Mouse (Mus musculus): ENCODE results near the gene Olfr972. TPM values are rescaled to one million over a fixed set of nuclear protein-coding genes. Genes with fewer than 3 reads are reported as not detected.
"Not testable (repeated sequence)": the region's sequence is repeated elsewhere in the genome, so short reads cannot be mapped to it uniquely, and the experiment has no call there.

Olfr972 gene
- not detected in 2 replicates for polyA plus RNA-seq (2012; rRNA removed)

GRCm38 (mm10) chr9:39866122-39866521 lies at the start of gene Olfr972:
Olfr972 (plus strand) TSS chr9:39866422.
- TF ChIP-seq CTCF (IDR thresholded peaks at IDR 0.05; ENCODE audit: borderline replicate concordance, extremely low read depth, insufficient read depth, insufficient read length), result no peak
- TF ChIP-seq POLR2A (IDR thresholded peaks at IDR 0.05; ENCODE audit: borderline replicate concordance, extremely low read depth, insufficient read depth, insufficient read length, poor library complexity, severe bottlenecking), result no peak
- no peak for DNase-seq (ENCODE audit: low read depth)

GRCm38 (mm10) chr9:39836576-39836975 lies 29.6 kb upstream of the Olfr972 start, which contains the start of gene Olfr971:
Olfr971 (plus strand) TSS chr9:39836876.
- not testable (repeated sequence) for DNase-seq (ENCODE audit: low read depth)

- not testable (repeated sequence) for DNase-seq (ENCODE audit: low read depth)
These were observed 5.8 kb downstream of the Olfr972 start for GRCm38 (mm10) chr9:39871986-39872385.

- DNase-seq (ENCODE audit: low read depth), result not testable (repeated sequence)
These were observed 11.5 kb downstream of the Olfr972 start for GRCm38 (mm10) chr9:39877541-39878396.

- TF ChIP-seq CTCF (IDR thresholded peaks at IDR 0.05; ENCODE audit: borderline replicate concordance, extremely low read depth, insufficient read depth, insufficient read length), result no peak
- no peak for TF ChIP-seq POLR2A (IDR thresholded peaks at IDR 0.05; ENCODE audit: borderline replicate concordance, extremely low read depth, insufficient read depth, insufficient read length, poor library complexity, severe bottlenecking)
- no peak for DNase-seq (ENCODE audit: low read depth)
These were observed 38.9 kb downstream of the Olfr972 start for GRCm38 (mm10) chr9:39905106-39905505.

- no peak for DNase-seq (ENCODE audit: low read depth)
- TF ChIP-seq POLR2A (IDR thresholded peaks at IDR 0.05; ENCODE audit: borderline replicate concordance, extremely low read depth, insufficient read depth, insufficient read length, poor library complexity, severe bottlenecking), result no peak
- TF ChIP-seq CTCF (IDR thresholded peaks at IDR 0.05; ENCODE audit: borderline replicate concordance, extremely low read depth, insufficient read depth, insufficient read length), result no peak
These were observed 40.8 kb downstream of the Olfr972 start, which contains the start of gene Olfr229 for GRCm38 (mm10) chr9:39907036-39907435. Olfr229 (plus strand) TSS chr9:39907336.

- TF ChIP-seq POLR2A (IDR thresholded peaks at IDR 0.05; ENCODE audit: borderline replicate concordance, extremely low read depth, insufficient read depth, insufficient read length, poor library complexity, severe bottlenecking) (no peak), CTCF (IDR thresholded peaks at IDR 0.05; ENCODE audit: borderline replicate concordance, extremely low read depth, insufficient read depth, insufficient read length) (no peak)
These were observed 43.7 kb downstream of the Olfr972 start for GRCm38 (mm10) chr9:39909939-39910338.

More at GRCm38 (mm10) chr9:39909939-39910338, 43.7 kb downstream of the Olfr972 start:
- DNase-seq (ENCODE audit: low read depth), result no peak

Other genes starting within 250 kb of the Olfr972 start
- gene Olfr960, start 245.0 kb upstream of the Olfr972 start, polyA plus RNA-seq (2012; rRNA removed), result not detected in 2 replicates
- gene Olfr961, start 221.3 kb upstream of the Olfr972 start, polyA plus RNA-seq (2012; rRNA removed), result not detected in 2 replicates
- gene Olfr963, start 199.2 kb upstream of the Olfr972 start, polyA plus RNA-seq (2012; rRNA removed), result not detected in 2 replicates
- gene Olfr149, start 159.3 kb upstream of the Olfr972 start, polyA plus RNA-seq (2012; rRNA removed), result not detected in 2 replicates
- gene Olfr965, start 155.1 kb upstream of the Olfr972 start, polyA plus RNA-seq (2012; rRNA removed), result not detected in 2 replicates
- not detected in 2 replicates for gene Olfr150, start 135.4 kb upstream of the Olfr972 start, polyA plus RNA-seq (2012; rRNA removed)
- gene Olfr967, start 120.2 kb upstream of the Olfr972 start, polyA plus RNA-seq (2012; rRNA removed), result not detected in 2 replicates
- gene Olfr968, start 83.2 kb upstream of the Olfr972 start, polyA plus RNA-seq (2012; rRNA removed), result not detected in 2 replicates
- gene Olfr969, start 75.5 kb upstream of the Olfr972 start, polyA plus RNA-seq (2012; rRNA removed), result not detected in 2 replicates
- not detected in 2 replicates for gene Olfr970, start 57.6 kb upstream of the Olfr972 start, polyA plus RNA-seq (2012; rRNA removed)
- gene Olfr971, start 29.5 kb upstream of the Olfr972 start, polyA plus RNA-seq (2012; rRNA removed), result not detected in 2 replicates
- not detected in 2 replicates for gene Olfr229, start 40.9 kb downstream of the Olfr972 start, polyA plus RNA-seq (2012; rRNA removed)
- not detected in 2 replicates for gene Olfr974, start 71.1 kb downstream of the Olfr972 start, polyA plus RNA-seq (2012; rRNA removed)
- gene Olfr975, start 85.6 kb downstream of the Olfr972 start, polyA plus RNA-seq (2012; rRNA removed), result 0.04 and 0.07 TPM in 2 replicates
- gene Olfr976, start 94.7 kb downstream of the Olfr972 start, polyA plus RNA-seq (2012; rRNA removed), result not detected in 2 replicates
- not detected in 2 replicates for gene Olfr978, start 125.7 kb downstream of the Olfr972 start, polyA plus RNA-seq (2012; rRNA removed)
- not detected in 2 replicates for gene Olfr979, start 137.0 kb downstream of the Olfr972 start, polyA plus RNA-seq (2012; rRNA removed)
- not detected in 2 replicates for gene Olfr980, start 143.2 kb downstream of the Olfr972 start, polyA plus RNA-seq (2012; rRNA removed)
- gene Olfr981, start 155.0 kb downstream of the Olfr972 start, polyA plus RNA-seq (2012; rRNA removed), result not detected in 2 replicates
- gene Olfr982, start 207.4 kb downstream of the Olfr972 start, polyA plus RNA-seq (2012; rRNA removed), result not detected in 2 replicates
- not detected in 2 replicates for gene Olfr983, start 227.2 kb downstream of the Olfr972 start, polyA plus RNA-seq (2012; rRNA removed)
- not detected in 2 replicates for gene Olfr984, start 247.8 kb downstream of the Olfr972 start, polyA plus RNA-seq (2012; rRNA removed)

Measured in brain, embryonic 14.5 days (tissue).